Mouse (Mus musculus) left cerebral cortex, postnatal 10 days (tissue): ENCODE data around the gene Hs6st1. TPM values are rescaled to one million over a fixed set of nuclear protein-coding genes. Genes with fewer than 3 reads are reported as not detected.

Experiments used
- DNase-seq, 2 experiments: peaks; one replicate each; pipeline ENCODE4 v3.0.0; 2021 to 2022; ENCODE audit warnings: low spot score in 2 of 2, mixed read lengths in 1 of 2; ENCODE audit errors: extremely low spot score in 1 of 2
- intact Hi-C: fragments of 180-260 bp; cut with DNase I; formaldehyde crosslinking; loops from one replicate; pipeline ENCODE4 v1.15.1; 2025
- microRNA-seq: library from miRNA; unstranded; fragments of <30 nt; microRNA quantifications from one replicate; pipeline ENCODE4 v1.2.0, GENCODE M21; 2022
- total RNA-seq, 2 experiments: library from RNA; stranded (reverse); gene quantifications; 2 replicates each; pipeline ENCODE4 v1.2.3; 2021

Gene Hs6st1
- total RNA-seq, 2 experiments from 2014 or later = 87.9 to 89.2 TPM

DNA sequence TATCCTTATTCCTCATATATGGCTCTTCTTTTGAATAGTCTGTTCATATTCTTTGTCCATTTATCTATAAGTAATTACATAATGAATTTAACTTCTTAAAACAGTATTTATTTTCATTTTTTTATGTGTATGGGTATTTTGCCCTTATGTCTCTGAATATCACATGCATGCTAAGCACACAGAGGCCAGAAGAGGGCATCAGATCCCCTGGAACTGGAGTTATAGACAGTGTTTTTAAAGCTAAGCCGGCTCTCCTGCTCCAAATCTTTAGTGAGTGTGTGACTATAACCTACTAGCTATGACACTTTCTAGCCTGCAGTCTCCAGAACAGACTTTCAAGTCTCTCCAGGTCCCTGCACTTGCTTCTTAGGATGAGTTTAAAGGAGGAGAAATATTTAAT lies 76.8 kb downstream of the Hs6st1 start:
- peak; percentile 40 to 48 for DNase-seq
- intact Hi-C loops = loop anchor here (5.0 kb wide), 1 partner anchor 1253 kb away; no protein-coding TSS in a partner anchor

DNA sequence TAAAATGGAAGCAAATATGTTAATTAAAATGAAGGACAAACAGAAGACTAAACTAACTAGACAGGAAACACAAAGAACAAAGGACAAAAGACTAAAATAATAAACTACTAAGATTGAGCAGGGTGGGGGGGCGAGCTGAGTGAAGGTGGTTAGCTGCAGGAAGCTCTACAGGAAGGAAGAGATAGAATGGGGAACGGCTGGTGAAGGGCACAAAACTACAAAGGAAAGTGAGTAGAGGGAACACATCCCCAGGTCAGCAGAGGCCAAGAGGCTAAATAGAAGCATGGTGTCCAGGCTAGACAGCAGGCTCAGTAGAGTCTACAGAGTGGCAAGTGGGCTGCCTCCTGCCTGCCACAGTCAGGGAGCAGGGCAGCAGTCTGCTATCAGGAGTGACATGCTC lies 80.6 kb downstream of the Hs6st1 start:
- intact Hi-C loops = loop anchor here (5.0 kb wide), 1 partner anchor 1257 kb away; no protein-coding TSS in a partner anchor
- no peak for DNase-seq

DNA sequence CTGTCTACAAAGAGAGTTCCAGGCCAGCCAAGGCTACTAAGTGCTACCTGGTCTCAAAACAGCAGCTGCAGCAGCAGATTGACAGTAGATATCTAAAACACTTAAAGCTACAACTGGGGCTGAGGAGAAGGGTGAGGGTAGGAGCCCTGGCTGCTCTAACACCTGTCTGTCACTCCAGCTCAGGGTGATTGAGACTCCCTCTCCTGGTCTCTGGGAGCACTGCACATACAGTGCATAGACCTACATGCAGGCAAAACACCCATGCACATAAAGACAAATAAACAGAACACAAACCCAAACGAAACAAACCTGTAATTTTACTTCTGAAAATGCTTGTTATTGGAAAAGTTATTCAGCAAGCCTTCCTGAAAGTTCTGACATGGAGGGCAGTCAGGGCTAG lies 81.2 kb downstream of the Hs6st1 start:
- DNase-seq = no peak
- intact Hi-C loops = loop anchor here (5.0 kb wide), 1 partner anchor 1257 kb away; no protein-coding TSS in a partner anchor

Small RNAs within 50 kb of the gene (microRNA-seq; reads per million reads assigned to microRNA genes)
- 12.6 reads per million, percentile 34 among the genes with 10 or more reads in this experiment for gene Mir6897

Other genes starting within 250 kb of the Hs6st1 start
- 10 to 100 TPM; 41.2 to 43.8 TPM for gene Uggt1, start 176.3 kb downstream of the Hs6st1 start, total RNA-seq
- gene Neurl3, start 206.3 kb downstream of the Hs6st1 start, total RNA-seq = under 1 TPM; 0.54 to 0.69 TPM
- 10 to 100 TPM in 1 of 2 experiments, 1 to 10 TPM in 1; 9.8 to 10.5 TPM for gene Arid5a, start 239.3 kb downstream of the Hs6st1 start, total RNA-seq